Mouse (Mus musculus) olfactory bulb, adult 2 months (tissue): ENCODE measurements at regions not wholly inside any gene's neighbourhood (a gene's known extent, or its start where the extent isn't known, plus 50 kb on each side); places are given as distances from the start of the nearest gene placed in this dataset.

Experiments used
- H3K27ac ChIP-seq: fragments of 200-500 bp; 2 replicates; pipeline ENCODE4 v1.5.1; 2012; ENCODE audit warnings: low read depth, low read length; ENCODE audit not compliant: insufficient read depth
- H3K4me1 ChIP-seq: fragments of 200-500 bp; 2 replicates; pipeline ENCODE4 v1.6.1; 2012; ENCODE audit warnings: low read length; ENCODE audit not compliant: control insufficient read depth, insufficient read depth
- H3K4me3 ChIP-seq: fragments of 200-500 bp; 2 replicates; pipeline ENCODE4 v1.5.1; 2012; ENCODE audit warnings: mild to moderate bottlenecking, low read depth, low read length, moderate library complexity; ENCODE audit not compliant: insufficient read depth
- CTCF ChIP-seq: fragments of 200-500 bp; IDR thresholded peaks from 2 replicates; pipeline ENCODE4 v1.5.1; 2012; ENCODE audit warnings: low read depth, mild to moderate bottlenecking, low read length, moderate library complexity; ENCODE audit not compliant: insufficient read depth
- POLR2A ChIP-seq: fragments of 200-500 bp; IDR thresholded peaks from 2 replicates; pipeline ENCODE4 v1.6.1; 2012; ENCODE audit warnings: mild to moderate bottlenecking, low read depth, low read length, moderate library complexity; ENCODE audit not compliant: insufficient read depth
- WGBS: fragments of 180-500 bp; shearing (Covaris S2); methylation state at CpG from one replicate; pipeline ENCODE4 v1.1.7; 2018; 5-methylcytosine and 5-hydroxymethylcytosine counted together

DNA sequence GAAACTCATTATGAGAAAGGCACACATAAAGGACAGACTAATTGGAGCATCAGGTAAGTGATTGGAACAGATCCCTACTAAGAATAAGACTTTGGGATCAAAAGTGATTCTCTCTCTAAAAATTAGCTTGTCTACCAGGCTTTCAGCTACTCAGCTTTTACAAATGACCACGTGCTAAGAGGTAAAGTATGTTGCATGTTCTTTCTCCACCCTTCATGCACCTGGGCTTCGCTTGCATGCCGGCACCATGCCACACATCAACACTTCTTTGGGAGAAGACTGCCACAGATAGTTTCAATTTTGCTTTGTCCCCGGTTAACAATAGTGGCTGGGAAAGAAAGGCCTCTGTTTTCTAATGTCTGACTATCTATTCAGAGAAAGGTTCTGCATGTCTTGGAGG, 1367.9 kb upstream of the A1bg start:
- 91% methylated on average over 4 of the region's 4 CpGs for WGBS
- H3K4me3 ChIP-seq: no peak overlapping the region
- TF ChIP-seq CTCF (no peak), POLR2A (no peak)
- H3K4me1 ChIP-seq: peaks cover 5% of the 10 kb centered on the region; the same call in 1 of the 2 replicates
- H3K27ac ChIP-seq: no peak overlapping the region

DNA sequence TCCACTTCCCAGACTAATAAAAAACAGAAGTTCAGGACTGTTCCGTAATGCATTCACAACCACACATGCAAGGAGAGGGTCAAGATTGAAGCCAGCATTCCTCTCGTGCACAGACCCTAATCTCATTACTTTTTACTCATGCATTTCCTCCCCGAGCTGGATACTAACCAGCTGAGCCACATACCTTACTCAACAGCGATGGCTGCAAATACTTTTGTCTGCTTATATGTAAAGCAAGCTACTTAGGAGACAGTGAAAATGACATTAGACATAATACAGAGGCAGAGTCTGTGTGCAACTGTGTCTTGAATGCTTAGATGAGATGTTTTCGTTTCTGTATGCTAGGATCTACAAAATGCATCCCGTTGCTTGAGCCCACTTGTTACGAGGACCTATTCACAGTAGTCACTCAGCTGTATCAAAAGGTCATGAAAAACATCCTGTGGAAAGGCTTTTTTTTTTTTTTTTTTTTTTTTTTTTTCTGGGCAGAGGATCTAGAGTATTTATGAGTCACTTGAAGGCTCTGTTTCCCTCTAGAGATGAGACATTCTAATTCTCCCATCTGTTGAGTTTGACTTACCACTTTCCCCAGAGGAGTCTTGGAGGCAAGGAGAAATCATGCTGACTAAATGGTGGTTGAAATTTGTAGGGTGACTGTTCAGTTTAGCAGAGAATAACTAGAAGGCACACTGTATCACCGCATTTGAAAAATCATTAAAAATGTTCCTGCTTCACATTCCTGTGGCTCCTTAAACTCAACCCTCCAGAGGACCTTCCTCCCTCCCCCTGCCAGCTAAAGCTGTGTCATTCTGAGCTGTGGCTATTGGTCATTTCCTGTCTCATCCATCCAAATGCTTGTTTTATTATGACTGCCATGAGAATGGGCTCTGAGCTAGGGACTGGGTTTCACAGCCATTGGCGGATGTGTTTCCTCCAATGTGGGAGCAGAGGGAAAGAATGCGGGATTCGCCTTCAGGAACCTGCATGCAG, 1364.1 kb upstream of the A1bg start:
- H3K27ac ChIP-seq: no peak overlapping the region
- WGBS: 71% methylated on average over 11 of the region's 11 CpGs
- TF ChIP-seq POLR2A (no peak), CTCF (no peak)

DNA sequence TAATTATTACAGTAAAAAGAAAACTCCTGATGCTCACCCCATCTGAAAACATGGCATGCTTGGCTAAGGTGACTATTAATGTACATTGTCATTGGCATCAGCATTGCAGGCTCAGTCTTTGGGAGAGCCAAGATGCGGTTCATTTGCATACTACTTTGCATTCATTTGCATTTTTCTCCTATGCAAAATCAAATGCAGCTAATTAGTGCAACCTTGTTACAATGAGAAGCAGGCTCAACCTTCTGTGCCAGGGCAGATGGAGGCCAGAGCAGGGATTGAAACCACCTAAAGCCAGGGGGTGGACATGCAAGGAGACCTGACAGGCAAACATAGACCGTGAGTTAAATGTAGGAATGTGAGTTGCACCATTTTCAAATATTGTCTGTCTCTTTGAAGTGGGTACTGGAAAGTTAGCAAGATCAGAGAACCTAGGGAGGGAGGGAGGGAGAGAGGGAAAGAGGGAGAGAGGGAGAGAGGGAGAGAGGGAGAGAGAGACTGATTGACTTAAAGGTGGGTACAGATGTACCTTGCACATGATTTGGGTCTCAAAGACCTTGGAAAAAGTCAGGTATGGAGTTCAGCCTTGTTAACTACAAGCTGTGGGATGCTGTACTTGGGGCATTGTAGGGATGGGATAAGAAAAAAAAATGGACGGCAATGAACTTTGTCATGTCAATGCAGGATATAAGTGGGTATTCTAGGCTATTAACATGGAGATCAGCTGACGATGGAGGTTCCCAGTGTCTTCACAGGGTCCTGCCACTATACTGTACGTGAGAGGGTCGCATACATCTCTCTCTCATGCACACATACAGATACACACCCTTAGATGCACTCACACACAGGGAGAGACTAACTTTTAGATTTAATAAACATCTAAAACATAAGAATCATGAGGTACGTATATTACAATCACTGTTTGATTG, 1362.1 kb upstream of the A1bg start:
- WGBS: 87% methylated on average over 7 of the region's 7 CpGs
- Histone ChIP-seq H3K4me1 (no peaks in the 10 kb centered on the region), H3K4me3 (no peak overlapping the region), H3K27ac (no peak overlapping the region)
- TF ChIP-seq CTCF: no peak
- no peak for TF ChIP-seq POLR2A

More for the DNA sequence above, 1364.1 kb upstream of the A1bg start:
- no peaks in the 10 kb centered on the region for H3K4me1 ChIP-seq
- H3K4me3 ChIP-seq: no peak overlapping the region

DNA sequence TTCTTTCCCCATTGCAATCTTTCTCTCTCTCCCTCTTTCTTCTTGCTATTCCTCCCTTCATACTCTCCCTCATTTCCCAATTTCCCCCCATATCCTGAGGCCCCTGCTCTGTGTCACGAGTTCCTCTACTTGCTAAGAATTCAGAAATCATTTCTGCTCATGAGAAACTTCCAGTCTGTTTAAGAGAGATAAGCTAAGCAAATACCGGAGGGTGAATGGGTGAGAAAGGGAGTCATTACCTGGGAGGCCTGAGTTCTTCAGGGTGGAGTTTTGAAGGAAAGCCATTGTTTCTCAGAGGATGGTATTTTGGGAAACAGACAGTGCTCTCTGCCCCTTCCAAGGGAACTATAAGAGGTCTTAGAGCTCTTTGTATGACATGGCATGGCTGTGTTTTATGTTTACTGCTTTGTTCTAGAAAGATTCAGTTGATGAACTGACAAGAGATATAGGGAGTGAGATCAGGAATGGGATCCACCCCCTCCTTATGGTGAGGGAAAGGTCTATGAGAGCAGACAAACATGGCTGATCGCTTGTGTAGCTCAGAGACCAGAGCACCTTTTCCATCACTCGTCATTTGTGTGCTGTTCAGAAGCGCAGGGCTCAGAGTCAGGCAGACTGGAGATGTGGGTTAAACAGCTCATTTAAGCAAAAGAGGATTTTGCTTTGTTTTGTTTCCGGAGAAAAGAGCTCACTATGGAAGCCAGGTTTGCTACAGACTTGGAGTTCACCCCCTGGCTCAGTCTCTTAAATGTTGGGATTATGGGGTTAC, 1361.0 kb upstream of the A1bg start:
- no peak for TF ChIP-seq CTCF
- no peak for TF ChIP-seq POLR2A
- no peak overlapping the region for H3K4me3 ChIP-seq
- H3K27ac ChIP-seq: no peak overlapping the region
- no peaks in the 10 kb centered on the region for H3K4me1 ChIP-seq
- 75% methylated on average over 6 of the region's 6 CpGs for WGBS

DNA sequence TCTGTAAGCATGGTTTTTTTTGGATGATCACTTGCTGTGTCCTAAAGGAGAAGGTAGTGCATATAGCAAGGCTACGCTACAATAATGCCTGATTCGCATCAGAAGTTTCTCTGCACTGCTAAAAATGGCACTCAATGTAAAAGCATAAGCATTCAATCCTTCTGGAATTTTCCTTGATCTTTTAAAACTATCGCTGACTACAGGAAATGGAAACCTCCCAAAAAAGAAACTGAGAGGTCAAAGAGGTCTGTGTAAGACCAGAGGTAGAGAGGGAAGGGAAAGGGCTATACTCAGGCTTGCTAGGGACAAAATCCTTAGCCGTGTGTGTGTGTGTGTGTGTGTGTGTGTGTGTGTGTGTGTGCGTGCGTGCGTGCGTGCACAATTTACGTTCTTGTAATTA, 1359.8 kb upstream of the A1bg start:
- Histone ChIP-seq H3K4me1 (no peaks in the 10 kb centered on the region), H3K4me3 (no peak overlapping the region), H3K27ac (no peak overlapping the region)
- TF ChIP-seq POLR2A (no peak), CTCF (no peak)
- 84% methylated on average over 9 of the region's 9 CpGs for WGBS

DNA sequence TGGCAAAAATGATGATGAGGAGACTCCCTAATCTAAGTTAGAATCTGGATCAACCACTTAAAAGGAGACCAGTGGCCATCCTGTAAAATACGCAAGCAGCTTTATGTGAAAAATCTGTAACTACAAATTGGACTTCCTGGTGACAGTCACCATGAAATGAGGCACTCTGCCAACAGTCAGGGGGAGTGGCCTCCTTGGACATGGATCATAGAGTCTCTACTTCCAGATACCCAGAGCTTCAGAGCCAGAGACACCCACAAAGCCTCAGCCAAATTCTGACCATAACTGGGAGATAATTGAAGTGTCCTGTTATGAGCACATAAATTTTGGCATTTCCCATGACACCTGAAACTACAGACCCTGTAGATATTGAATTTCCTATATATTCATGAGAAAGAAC, 1359.3 kb upstream of the A1bg start:
- Histone ChIP-seq H3K27ac (no peak overlapping the region), H3K4me1 (no peaks in the 10 kb centered on the region), H3K4me3 (no peak overlapping the region)
- TF ChIP-seq CTCF: no peak
- TF ChIP-seq POLR2A: no peak
- WGBS: 89% methylated on average over 1 of the region's 1 CpGs

DNA sequence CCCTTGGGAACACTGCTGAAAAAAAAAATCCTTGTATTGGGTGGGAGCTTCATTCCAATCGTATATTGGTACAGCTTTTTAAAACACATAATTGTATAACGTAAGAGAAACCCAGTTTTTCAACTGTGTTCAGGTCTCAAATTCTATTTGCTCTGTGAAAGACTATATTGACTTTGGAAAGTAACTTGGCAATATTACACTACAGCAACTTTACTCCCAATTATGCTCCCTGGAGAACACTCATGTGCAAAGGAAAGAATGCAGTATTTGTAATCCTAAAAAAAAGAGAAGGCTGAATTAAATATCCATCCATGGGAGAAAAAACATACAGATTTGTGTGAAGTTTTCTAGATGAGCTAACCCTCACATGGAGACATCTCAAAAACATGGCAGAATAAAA, 1356.7 kb upstream of the A1bg start:
- no peak overlapping the region for H3K4me3 ChIP-seq
- no peaks in the 10 kb centered on the region for H3K4me1 ChIP-seq
- 89% methylated on average over 2 of the region's 2 CpGs for WGBS
- TF ChIP-seq POLR2A: no peak
- no peak for TF ChIP-seq CTCF
- no peak overlapping the region for H3K27ac ChIP-seq

DNA sequence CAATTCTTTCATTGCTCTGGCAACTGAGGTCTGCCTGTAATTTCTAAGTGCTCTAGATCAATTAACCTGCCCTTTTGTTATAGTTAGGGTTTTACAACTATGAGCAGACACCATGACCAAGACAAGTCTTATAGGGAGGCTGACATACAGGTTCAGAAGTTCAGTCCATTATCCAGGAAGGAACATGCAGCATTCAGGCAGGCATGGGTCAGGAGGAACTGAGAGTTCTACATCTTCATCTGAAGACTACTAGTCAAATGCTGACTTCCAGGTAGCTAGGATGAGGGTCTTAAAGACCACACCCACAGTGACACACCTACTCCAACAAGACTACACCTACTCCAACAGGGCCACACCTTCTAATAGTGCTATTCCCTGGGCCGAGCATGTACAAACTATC, 1352.0 kb upstream of the A1bg start:
- 98% methylated on average over 1 of the region's 1 CpGs for WGBS
- TF ChIP-seq POLR2A (no peak), CTCF (no peak)
- Histone ChIP-seq H3K4me3 (no peak overlapping the region), H3K27ac (no peak overlapping the region), H3K4me1 (no peaks in the 10 kb centered on the region)

DNA sequence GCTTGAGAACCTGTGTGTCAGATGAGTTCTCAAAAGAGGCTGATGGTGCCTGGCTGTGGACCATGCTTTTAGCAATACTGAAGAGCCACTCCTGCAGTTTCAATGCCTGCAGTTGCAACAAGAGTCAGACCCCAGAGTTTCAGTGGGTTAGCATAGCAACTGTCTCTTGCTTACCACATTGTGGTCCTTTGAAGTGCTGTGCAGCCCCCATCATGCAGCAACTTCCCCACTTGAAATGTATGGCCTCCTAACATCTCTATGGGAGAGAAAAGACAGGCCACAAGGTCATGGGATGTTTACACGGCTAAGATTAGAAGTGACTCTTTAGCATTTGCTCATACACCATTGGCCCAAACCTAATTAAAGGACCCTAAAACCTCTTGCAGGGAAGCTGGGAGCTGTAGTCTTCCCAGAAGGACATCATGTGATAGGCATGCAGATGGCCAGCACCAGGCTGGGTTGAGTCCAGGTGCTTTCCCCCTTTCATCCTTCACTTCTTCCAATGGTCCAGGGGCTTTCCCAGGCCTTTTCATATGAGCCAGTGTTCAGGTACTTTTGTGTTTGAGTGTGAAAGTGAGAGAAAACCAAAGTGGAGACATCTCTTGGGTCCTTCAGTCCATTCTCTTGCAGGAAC, 1351.2 kb upstream of the A1bg start:
- no peak overlapping the region for H3K27ac ChIP-seq
- no peak for TF ChIP-seq CTCF
- no peak for TF ChIP-seq POLR2A
- H3K4me1 ChIP-seq: no peaks in the 10 kb centered on the region
- 92% methylated on average over 1 of the region's 1 CpGs for WGBS
- no peak overlapping the region for H3K4me3 ChIP-seq
